9 mouse cellular contexts compared by ENCODE assay signal in genomic region chr14:24902870-24903269, GRCm38 (mm10).
DNase-seq lines count a peak whose midpoint lies in the region; ATAC-seq and TF ChIP-seq lines count a peak whose summit lies in the region.
"Had no signal": no experiment of that assay in that cellular context is flagged by ENCODE, and none has a peak within 500 bp of the region (broad histone marks: within the 10 kb centered on the region; RNA-seq: fewer than 3 reads in every experiment).

No protein-coding gene starts in this region.

- peaks cover 34% of the 10 kb centered on the region for H3K4me1 ChIP-seq in heart, embryonic 13.5 days
- peaks cover 7% of the 10 kb centered on the region for H3K4me1 ChIP-seq in stomach, postnatal 0 days (replicated peaks; ENCODE audit: control insufficient read depth, insufficient read depth)
- H3K4me1 ChIP-seq: neural tube, embryonic 12.5 days had no signal

- no peak; the same call in 1 of the 2 replicates for ATAC-seq in heart, embryonic 13.5 days (ENCODE audit: extremely low read depth, insufficient number of reproducible peaks, low FRiP score, low TSS enrichment)
- ATAC-seq in stomach, postnatal 0 days (ENCODE audit: low FRiP score, low TSS enrichment): peak; percentile 75; the same call in 1 of the 2 replicates

- H3K4me3 ChIP-seq in heart, embryonic 13.5 days: no peak overlapping the region
- H3K4me3 ChIP-seq in stomach, postnatal 0 days (ENCODE audit: low read depth, low read length): no peak overlapping the region
- H3K4me3 ChIP-seq: neural tube, embryonic 12.5 days had no signal

- no peaks in the 10 kb centered on the region for H3K36me3 ChIP-seq in heart, embryonic 13.5 days
- no peaks in the 10 kb centered on the region for H3K36me3 ChIP-seq in stomach, postnatal 0 days (ENCODE audit: control insufficient read depth, insufficient read depth, low read length)
- H3K36me3 ChIP-seq: neural tube, embryonic 12.5 days had no signal

- H3K27ac ChIP-seq in heart, embryonic 13.5 days (replicated peaks): 0 out of 2 replicates have a peak overlapping the region, but pooled peaks have one; percentile 1
- no peak overlapping the region for H3K27ac ChIP-seq in stomach, postnatal 0 days (replicated peaks)
- H3K27ac ChIP-seq: neural tube, embryonic 12.5 days had no signal

- H3K27me3 ChIP-seq in heart, embryonic 13.5 days (replicated peaks): no peaks in the 10 kb centered on the region
- no peaks in the 10 kb centered on the region for H3K27me3 ChIP-seq in stomach, postnatal 0 days (ENCODE audit: control insufficient read depth, insufficient read depth, low read length)
- H3K27me3 ChIP-seq: neural tube, embryonic 12.5 days had no signal

- no peak for TF ChIP-seq EP300 in stomach, postnatal 0 days (optimal IDR thresholded peaks at IDR 0.05)

- 3% methylated on average over 3 of the region's 4 CpGs for WGBS in heart, embryonic 13.5 days
- WGBS in stomach, postnatal 0 days: 13% methylated on average over 3 of the region's 4 CpGs

- TF ChIP-seq CTCF in stomach, postnatal 0 days (IDR thresholded peaks at IDR 0.05; ENCODE audit: low read depth): peak; percentile 62

- DNase-seq in gastrocnemius, adult 18-20 months (ENCODE audit: low spot score): peak; percentile 68
- DNase-seq in gastrocnemius, postnatal 4 days (ENCODE audit: low spot score in 2 of 2): no peak
- DNase-seq in urinary bladder, postnatal 14 days (ENCODE audit: low spot score): peak; percentile 20
- no peak for DNase-seq in urinary bladder, adult 2 months (ENCODE audit: low spot score)
- peak; percentile 18 for DNase-seq in stomach, postnatal 0 days (ENCODE audit: low spot score)
- no peak for DNase-seq in c-Kit-positive CD71-positive TER-119-positive erythroid progenitor cells, embryonic 14.5 days (ENCODE audit: low spot score)
- no peak for DNase-seq in left cerebral cortex, postnatal 10 days (ENCODE audit: extremely low spot score in 1 of 2, low spot score in 2 of 2)

- intact Hi-C loops in left cerebral cortex, postnatal 10 days (cut with DNase I): no loop called here

- H3K9me3 ChIP-seq in heart, embryonic 13.5 days: no peaks in the 10 kb centered on the region
- H3K9me3 ChIP-seq in stomach, postnatal 0 days (ENCODE audit: control insufficient read depth, low read length): no peaks in the 10 kb centered on the region
- H3K9me3 ChIP-seq: neural tube, embryonic 12.5 days had no signal

- H3K9ac ChIP-seq in heart, embryonic 13.5 days: no peak overlapping the region
- no peak overlapping the region for H3K9ac ChIP-seq in stomach, postnatal 0 days (ENCODE audit: low read length)
- H3K9ac ChIP-seq: neural tube, embryonic 12.5 days had no signal

- H3K4me2 ChIP-seq in heart, embryonic 13.5 days: no peak overlapping the region
- H3K4me2 ChIP-seq in stomach, postnatal 0 days (replicated peaks; ENCODE audit: low read depth): no peak overlapping the region
- H3K4me2 ChIP-seq: neural tube, embryonic 12.5 days had no signal

Comparison
In these comparisons a context has a peak if more than half of its experiments do, and no peak if none do; other contexts are left out.
1. DNase-seq: peak in gastrocnemius, adult 18-20 months (single experiment), urinary bladder, postnatal 14 days (single experiment) and stomach, postnatal 0 days (single experiment); none in gastrocnemius, postnatal 4 days (0 of 2), urinary bladder, adult 2 months (single experiment), c-Kit-positive CD71-positive TER-119-positive erythroid progenitor cells, embryonic 14.5 days (single experiment) and left cerebral cortex, postnatal 10 days (0 of 2).